Mouse (Mus musculus) neural tube, embryonic 14.5 days (tissue): Measurements from ENCODE around the gene Vsig1. TPM values are rescaled to one million over a fixed set of nuclear protein-coding genes. Genes with fewer than 3 reads are reported as not detected.
A peak's percentile ranks its signal among the peaks of the same experiment; 100 is the strongest.

ENCODE experiments used
- ATAC-seq: fragments of 200-750 bp; cut with Nextera tagmentation; 2 replicates; pipeline ENCODE4 v1.8.0; 2017; ENCODE audit warnings: low read depth, mild to moderate bottlenecking, moderate TSS enrichment, moderate library complexity
- H3K27ac ChIP-seq: fragments of 300-500 bp; sonication (generic); 2 replicates; pipeline ENCODE4 v1.5.1; 2014; ENCODE audit warnings: low read depth, mild to moderate bottlenecking, control low read depth, low read length, moderate library complexity, mixed read lengths
- H3K27me3 ChIP-seq: fragments of 300-500 bp; sonication (generic); 2 replicates; pipeline ENCODE4 v1.6.1; 2014; ENCODE audit warnings: low read length; ENCODE audit not compliant: control insufficient read depth, insufficient read depth
- H3K36me3 ChIP-seq: fragments of 300-500 bp; sonication (generic); 2 replicates; pipeline ENCODE4 v1.6.1; 2014; ENCODE audit warnings: low read length, mixed read lengths; ENCODE audit not compliant: control insufficient read depth, insufficient read depth
- H3K4me1 ChIP-seq: fragments of 300-500 bp; sonication (generic); 2 replicates; pipeline ENCODE4 v1.6.1; 2014; ENCODE audit warnings: low read length; ENCODE audit not compliant: control insufficient read depth, insufficient read depth
- H3K4me2 ChIP-seq: fragments of 300-500 bp; sonication (generic); 2 replicates; pipeline ENCODE4 v1.6.1; 2014; ENCODE audit warnings: mild to moderate bottlenecking, low read depth, low read length, control low read depth
- H3K4me3 ChIP-seq: fragments of 300-500 bp; sonication (generic); 2 replicates; pipeline ENCODE4 v1.5.1; 2014; ENCODE audit warnings: low read depth, low read length, control low read depth, mixed read lengths
- H3K9ac ChIP-seq: fragments of 300-500 bp; sonication (generic); replicated peaks from 2 replicates; pipeline ENCODE4 v1.6.1; 2014; ENCODE audit warnings: low read depth, mild to moderate bottlenecking, control low read depth, low read length, mixed read lengths
- H3K9me3 ChIP-seq: fragments of 300-500 bp; sonication (generic); 2 replicates; pipeline ENCODE4 v1.6.1; 2016; ENCODE audit warnings: low read length; ENCODE audit not compliant: control insufficient read depth
- WGBS: fragments of 180-500 bp; shearing (Covaris S2); extraction: QIAGEN DNeasy Blood & Tissue Kit; methylation state at CpG from one replicate; pipeline ENCODE4 v1.1.7; 2014; 5-methylcytosine and 5-hydroxymethylcytosine counted together
- polyA plus RNA-seq: library from polyadenylated mRNA; unstranded; fragments of >200 nt; fragmentation: Nextera tagmentation; extraction: Ambion mirVana; gene quantifications from 2 replicates; pipeline ENCODE4 v1.2.1, GENCODE M21; 2014

Vsig1 gene
- not detected in 2 replicates for polyA plus RNA-seq

DNA sequence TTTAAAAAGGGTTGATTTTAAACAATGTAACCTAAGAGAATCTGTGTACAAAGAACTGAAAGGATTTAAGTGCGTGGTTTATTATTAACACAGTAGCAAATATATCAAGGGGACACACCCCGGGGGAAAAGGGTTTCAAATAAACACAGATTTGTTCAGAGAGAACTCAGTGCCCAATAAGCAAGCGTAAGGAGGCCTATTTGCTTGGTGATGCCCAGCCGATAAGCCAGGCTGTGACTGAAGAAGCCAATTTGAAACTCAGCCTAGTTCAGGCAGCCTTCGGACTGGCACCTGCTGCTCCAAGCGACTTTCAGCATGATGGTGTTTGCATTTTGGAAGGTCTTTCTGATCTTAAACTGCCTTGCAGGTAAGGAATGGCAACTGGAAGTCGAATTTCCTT is at the start of gene Vsig1:
TSS of gene Vsig1 (plus strand) at position 249 of the 400 bp plus-strand sequence.
- no peak within 1 kb of the TSS for H3K4me2 ChIP-seq
- H3K4me1 ChIP-seq, result no peaks in the 10 kb centered on the region
- H3K36me3 ChIP-seq, result no peaks in the 10 kb centered on the region
- no peak within 1 kb of the TSS for H3K9ac ChIP-seq
- ATAC-seq, result no peak
- WGBS, result 73% methylated on average over 7 of the region's 7 CpGs
- H3K9me3 ChIP-seq, result no peaks in the 10 kb centered on the region
- no peaks in the 10 kb centered on the region; the same call in 1 of the 2 replicates for H3K27me3 ChIP-seq
- no peak within 1 kb of the TSS for H3K27ac ChIP-seq
- no peak within 1 kb of the TSS for H3K4me3 ChIP-seq

- no peak overlapping the region for H3K27ac ChIP-seq
- H3K9me3 ChIP-seq, result no peaks in the 10 kb centered on the region
- no peaks in the 10 kb centered on the region for H3K27me3 ChIP-seq
- WGBS, result 92% methylated on average over 6 of the region's 6 CpGs
- ATAC-seq, result no peak
- no peak overlapping the region for H3K4me2 ChIP-seq
- H3K4me1 ChIP-seq, result no peaks in the 10 kb centered on the region
- no peak overlapping the region for H3K4me3 ChIP-seq
- no peak overlapping the region for H3K9ac ChIP-seq
- no peaks in the 10 kb centered on the region for H3K36me3 ChIP-seq
Measured at GRCm38 (mm10) chrX:140862760-140863159, 44.6 kb upstream of the Vsig1 start.

- no peak for ATAC-seq
- Histone ChIP-seq H3K9ac (no peak overlapping the region), H3K36me3 (no peaks in the 10 kb centered on the region), H3K4me3 (no peak overlapping the region), H3K4me2 (no peak overlapping the region), H3K4me1 (no peaks in the 10 kb centered on the region), H3K27me3 (no peaks in the 10 kb centered on the region), H3K27ac (no peak overlapping the region), H3K9me3 (no peaks in the 10 kb centered on the region)
- whole genome bisulfite sequencing, result 87% methylated on average over 4 of the region's 4 CpGs
Measured at GRCm38 (mm10) chrX:140863431-140863830, 44.0 kb upstream of the Vsig1 start.

GRCm38 (mm10) chrX:140887193-140887592 is 20.2 kb upstream of the Vsig1 start:
- Histone ChIP-seq H3K9me3 (no peaks in the 10 kb centered on the region), H3K9ac (no peak overlapping the region), H3K4me3 (no peak overlapping the region), H3K4me2 (no peak overlapping the region), H3K4me1 (no peaks in the 10 kb centered on the region), H3K27ac (no peak overlapping the region), H3K27me3 (no peaks in the 10 kb centered on the region), H3K36me3 (no peaks in the 10 kb centered on the region)
- 78% methylated on average over 2 of the region's 2 CpGs for WGBS
- no peak for ATAC-seq

GRCm38 (mm10) chrX:140891796-140892195 is 15.6 kb upstream of the Vsig1 start:
- WGBS, result 84% methylated on average over 4 of the region's 4 CpGs
- Histone ChIP-seq H3K4me3 (no peak overlapping the region), H3K27ac (no peak overlapping the region), H3K9ac (no peak overlapping the region), H3K4me2 (no peak overlapping the region), H3K27me3 (no peaks in the 10 kb centered on the region), H3K9me3 (no peaks in the 10 kb centered on the region), H3K4me1 (no peaks in the 10 kb centered on the region), H3K36me3 (no peaks in the 10 kb centered on the region)
- no peak for ATAC-seq

DNA sequence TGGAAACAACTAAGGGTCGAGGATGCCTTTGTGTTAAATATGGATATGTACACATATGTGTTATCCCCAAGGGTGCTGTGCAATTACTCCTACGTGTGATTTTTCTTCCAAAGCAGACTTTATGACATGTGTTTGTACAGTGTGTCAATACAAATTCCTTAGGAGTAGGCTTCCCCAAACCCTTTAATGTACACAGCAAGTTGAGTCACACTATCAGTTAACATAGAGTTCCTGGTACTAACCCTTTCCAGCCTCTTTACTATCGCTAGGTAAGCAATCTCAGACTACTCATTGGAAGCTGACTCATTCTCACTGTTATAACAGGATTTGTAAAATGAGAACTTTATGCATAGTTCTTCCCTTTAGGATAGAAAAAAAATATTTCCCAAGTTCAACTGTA is 3.9 kb upstream of the Vsig1 start:
- WGBS, result 79% methylated on average over 3 of the region's 3 CpGs
- Histone ChIP-seq H3K4me1 (no peaks in the 10 kb centered on the region), H3K4me2 (no peak overlapping the region), H3K36me3 (no peaks in the 10 kb centered on the region), H3K27me3 (no peaks in the 10 kb centered on the region; the same call in 1 of the 2 replicates), H3K4me3 (no peak overlapping the region), H3K9ac (no peak overlapping the region), H3K9me3 (no peaks in the 10 kb centered on the region), H3K27ac (no peak overlapping the region)
- no peak for ATAC-seq

DNA sequence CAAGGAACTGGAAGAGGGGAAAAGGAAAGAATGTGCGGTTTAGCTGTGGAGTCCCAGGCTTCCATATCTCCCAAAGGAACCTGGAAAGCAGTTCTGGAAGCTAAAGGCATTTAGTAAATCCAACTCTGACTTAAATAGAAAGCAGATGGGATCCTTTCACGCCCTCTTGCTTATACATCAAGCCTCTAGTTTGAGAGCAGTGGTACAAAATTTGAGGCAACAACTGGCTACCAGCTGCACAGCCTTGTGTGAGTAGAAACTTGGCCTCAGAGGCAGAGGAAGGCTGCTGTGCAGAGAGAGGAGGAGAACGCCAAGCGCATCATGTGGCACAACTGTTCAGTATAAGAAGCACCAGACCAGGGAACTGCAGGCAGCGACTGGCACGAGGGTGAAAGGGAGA is 13.9 kb downstream of the Vsig1 start:
- Histone ChIP-seq H3K4me3 (no peak overlapping the region), H3K27me3 (no peaks in the 10 kb centered on the region), H3K9me3 (no peaks in the 10 kb centered on the region), H3K4me2 (no peak overlapping the region), H3K9ac (no peak overlapping the region), H3K27ac (no peak overlapping the region), H3K36me3 (no peaks in the 10 kb centered on the region), H3K4me1 (no peaks in the 10 kb centered on the region)
- WGBS, result 82% methylated on average over 6 of the region's 6 CpGs
- ATAC-seq, result no peak

GRCm38 (mm10) chrX:140932066-140932465 is 24.7 kb downstream of the Vsig1 start:
- 0 out of 2 replicates have a peak, but pooled peaks have one; percentile 65 for ATAC-seq
- peaks cover 8% of the 10 kb centered on the region; the same call in 1 of the 2 replicates for H3K27me3 ChIP-seq
- H3K36me3 ChIP-seq, result no peaks in the 10 kb centered on the region
- WGBS, result 61% methylated on average over 3 of the region's 3 CpGs
- H3K9ac ChIP-seq, result no peak overlapping the region
- H3K4me1 ChIP-seq, result no peaks in the 10 kb centered on the region
- no peak overlapping the region for H3K4me2 ChIP-seq
- H3K4me3 ChIP-seq, result no peak overlapping the region
- H3K9me3 ChIP-seq, result no peaks in the 10 kb centered on the region
- no peak overlapping the region for H3K27ac ChIP-seq

GRCm38 (mm10) chrX:140933263-140933662 is 25.9 kb downstream of the Vsig1 start:
- Histone ChIP-seq H3K36me3 (no peaks in the 10 kb centered on the region), H3K9me3 (no peaks in the 10 kb centered on the region), H3K4me3 (no peak overlapping the region), H3K27ac (no peak overlapping the region), H3K4me1 (no peaks in the 10 kb centered on the region), H3K4me2 (no peak overlapping the region), H3K27me3 (peaks cover 8% of the 10 kb centered on the region; the same call in 1 of the 2 replicates), H3K9ac (no peak overlapping the region)
- WGBS, result 85% methylated on average over 3 of the region's 3 CpGs
- ATAC-seq, result no peak
